Comparison of ENCODE assay signal across 7 mouse cellular contexts in genomic region chr2:30062249-30063093, GRCm38 (mm10). TPM values are rescaled to one million over a fixed set of nuclear protein-coding genes. Genes with fewer than 3 reads are reported as not detected.
DNase-seq lines count a peak whose midpoint lies in the region; ATAC-seq and TF ChIP-seq lines count a peak whose summit lies in the region.

No protein-coding gene starts in this region.

- no peaks in the 10 kb centered on the region for H3K36me3 ChIP-seq in forebrain, embryonic 13.5 days (ENCODE audit: poor library complexity, severe bottlenecking)

- H3K27ac ChIP-seq in forebrain, embryonic 13.5 days: peak overlapping the region; percentile 82
- peak overlapping the region; percentile 76 for H3K27ac ChIP-seq in left cerebral cortex, adult 2 months

- no peak for TF ChIP-seq CTCF in left cerebral cortex, adult 2 months (IDR thresholded peaks at IDR 0.05)

- intact Hi-C loops in left cerebral cortex, adult 2 months (cut with DNase I): no loop called here

- under 1% methylated on average over 40 of the region's 40 CpGs for WGBS in forebrain, embryonic 13.5 days

- peak overlapping the region; percentile 72 for H3K9ac ChIP-seq in forebrain, embryonic 13.5 days

- peak overlapping the region; percentile 88 for H3K4me2 ChIP-seq in forebrain, embryonic 13.5 days

- peaks cover 44% of the 10 kb centered on the region for H3K4me1 ChIP-seq in forebrain, embryonic 13.5 days

- peak; percentile 6; the same call in 1 of the 2 replicates for ATAC-seq in forebrain, embryonic 13.5 days
- ATAC-seq in megakaryocyte, adult 5-6 weeks (ENCODE audit: poor library complexity, severe bottlenecking): peak; percentile 45

- H3K27me3 ChIP-seq in forebrain, embryonic 13.5 days: no peaks in the 10 kb centered on the region

- H3K9me3 ChIP-seq in forebrain, embryonic 13.5 days (replicated peaks): no peaks in the 10 kb centered on the region

- DNase-seq in T-cell, adult 2 months (ENCODE audit: low spot score): peak; percentile 26
- peak; percentile 67 for DNase-seq in cerebellum, adult 11-12 months
- DNase-seq in heart, postnatal 4 days: peak; percentile 60
- DNase-seq in left cerebral cortex, adult 2 months (ENCODE audit: extremely low spot score in 1 of 2, low spot score in 2 of 2): peak; percentile 23 to 26
- peak; percentile 27 for DNase-seq in right cerebral cortex, postnatal 4 days

- H3K4me3 ChIP-seq in forebrain, embryonic 13.5 days: peak overlapping the region; percentile 59
- H3K4me3 ChIP-seq in left cerebral cortex, adult 2 months: peak overlapping the region; percentile 49

RNA-seq across cellular contexts. Expression of gene Set, which starts 5.3 kb away (rescaled TPM):
- polyA plus RNA-seq in forebrain, embryonic 13.5 days (2015; fragmentation: Nextera tagmentation; extraction: Ambion mirVana): 587 and 610 TPM in 2 replicates
- total RNA-seq in heart, postnatal 4 days (2021): 100 to 1,000 TPM; 174 to 185 TPM
- 100 to 1,000 TPM; 191 to 192 TPM for total RNA-seq in left cerebral cortex, adult 2 months (2021)
- 160 and 167 TPM in 2 replicates for total RNA-seq in megakaryocyte, adult 5-6 weeks (2015)
- total RNA-seq in megakaryocyte, adult 5-6 weeks (2017): 634 and 647 TPM in 2 replicates

RNA-seq across cellular contexts. Expression of gene Wdr34, which starts 13.8 kb away (rescaled TPM):
- 50.8 and 57.2 TPM in 2 replicates for polyA plus RNA-seq in forebrain, embryonic 13.5 days (2015; fragmentation: Nextera tagmentation; extraction: Ambion mirVana)
- total RNA-seq in heart, postnatal 4 days (2021): 10 to 100 TPM; 15.2 to 15.8 TPM
- total RNA-seq in left cerebral cortex, adult 2 months (2021): 10 to 100 TPM; 40.7 to 41.0 TPM
- 0.91 and 1.2 TPM in 2 replicates for total RNA-seq in megakaryocyte, adult 5-6 weeks (2015)
- total RNA-seq in megakaryocyte, adult 5-6 weeks (2017): 1.8 and 5.7 TPM in 2 replicates

RNA-seq across cellular contexts. Expression of gene Pkn3, which starts 15.0 kb away (rescaled TPM):
- polyA plus RNA-seq in forebrain, embryonic 13.5 days (2015; fragmentation: Nextera tagmentation; extraction: Ambion mirVana): 5.7 and 6.7 TPM in 2 replicates
- total RNA-seq in heart, postnatal 4 days (2021): 10 to 100 TPM; 15.3 to 17.9 TPM
- 1 to 10 TPM; 2.9 to 3.6 TPM for total RNA-seq in left cerebral cortex, adult 2 months (2021)
- total RNA-seq in megakaryocyte, adult 5-6 weeks (2015): 3.0 and 4.8 TPM in 2 replicates
- total RNA-seq in megakaryocyte, adult 5-6 weeks (2017): 7.0 and 9.1 TPM in 2 replicates

RNA-seq across cellular contexts. Expression of gene Zdhhc12, which starts 31.0 kb away (rescaled TPM):
- 21.0 and 21.2 TPM in 2 replicates for polyA plus RNA-seq in forebrain, embryonic 13.5 days (2015; fragmentation: Nextera tagmentation; extraction: Ambion mirVana)
- 10 to 100 TPM in 1 of 2 experiments, 1 to 10 TPM in 1; 7.8 to 10.6 TPM for total RNA-seq in heart, postnatal 4 days (2021)
- 1 to 10 TPM; 5.4 to 7.0 TPM for total RNA-seq in left cerebral cortex, adult 2 months (2021)
- total RNA-seq in megakaryocyte, adult 5-6 weeks (2015): 20.3 and 24.6 TPM in 2 replicates
- 8.2 and 10.7 TPM in 2 replicates for total RNA-seq in megakaryocyte, adult 5-6 weeks (2017)

Comparison
In these comparisons a context has a peak if more than half of its experiments do, and no peak if none do; other contexts are left out.
1. Peak in every context shown above with its lines: DNase-seq, ATAC-seq, H3K4me3 ChIP-seq and H3K27ac ChIP-seq.